Mouse (Mus musculus) embryonic facial prominence, embryonic 14.5 days (tissue): Measurements from ENCODE around the gene Phka1. TPM values are rescaled to one million over a fixed set of nuclear protein-coding genes. Genes with fewer than 3 reads are reported as not detected.
"Not testable (repeated sequence)": the region's sequence is repeated elsewhere in the genome, so short reads cannot be mapped to it uniquely, and the experiment has no call there.

Source experiments
- ATAC-seq: fragments of 200-750 bp; cut with Nextera tagmentation; 2 replicates; pipeline ENCODE4 v1.8.0; 2017; ENCODE audit warnings: low read depth, moderate number of reproducible peaks, moderate TSS enrichment
- DNase-seq: peaks from one replicate; pipeline ENCODE4 v3.0.0-alpha.2; 2015; ENCODE audit warnings: low spot score
- H3K27ac ChIP-seq: fragments of 300-500 bp; sonication (generic); replicated peaks from 2 replicates; pipeline ENCODE4 v1.5.1; 2014; ENCODE audit warnings: low read depth, mild to moderate bottlenecking, low read length, moderate library complexity
- H3K27me3 ChIP-seq: fragments of 300-500 bp; sonication (generic); replicated peaks from 2 replicates; pipeline ENCODE4 v1.6.1; 2014; ENCODE audit warnings: low read length; ENCODE audit not compliant: control insufficient read depth, insufficient read depth
- H3K36me3 ChIP-seq: fragments of 300-500 bp; sonication (generic); 2 replicates; pipeline ENCODE4 v1.6.1; 2014; ENCODE audit warnings: low read length, mixed read lengths; ENCODE audit not compliant: control insufficient read depth, insufficient read depth
- H3K4me1 ChIP-seq: fragments of 300-500 bp; sonication (generic); 2 replicates; pipeline ENCODE4 v1.6.1; 2014; ENCODE audit warnings: antibody characterized with exemption, low read length; ENCODE audit not compliant: control insufficient read depth, insufficient read depth
- H3K4me2 ChIP-seq: fragments of 300-500 bp; sonication (generic); 2 replicates; pipeline ENCODE4 v1.6.1; 2014; ENCODE audit warnings: low read depth, mild to moderate bottlenecking, low read length, moderate library complexity, mixed read lengths
- H3K4me3 ChIP-seq: fragments of 300-500 bp; sonication (generic); 2 replicates; pipeline ENCODE4 v1.5.1; 2014; ENCODE audit warnings: low read depth, mild to moderate bottlenecking, low read length
- H3K9ac ChIP-seq: fragments of 300-500 bp; sonication (generic); 2 replicates; pipeline ENCODE4 v1.6.1; 2014; ENCODE audit warnings: low read depth, mild to moderate bottlenecking, low read length, moderate library complexity, mixed read lengths
- H3K9me3 ChIP-seq: fragments of 300-500 bp; sonication (generic); 2 replicates; pipeline ENCODE4 v1.6.1; 2016; ENCODE audit warnings: low read length; ENCODE audit not compliant: control insufficient read depth
- WGBS: fragments of 180-500 bp; shearing (Covaris S2); extraction: QIAGEN DNeasy Blood & Tissue Kit; methylation state at CpG from one replicate; pipeline ENCODE4 v1.1.7; 2014; 5-methylcytosine and 5-hydroxymethylcytosine counted together
- polyA plus RNA-seq: library from polyadenylated mRNA; unstranded; fragments of >200 nt; fragmentation: Nextera tagmentation; extraction: Ambion mirVana; gene quantifications from 2 replicates; pipeline ENCODE4 v1.2.1, GENCODE M21; 2014

Phka1 gene
- 9.8 and 10.8 TPM in 2 replicates for polyA plus RNA-seq

DNA sequence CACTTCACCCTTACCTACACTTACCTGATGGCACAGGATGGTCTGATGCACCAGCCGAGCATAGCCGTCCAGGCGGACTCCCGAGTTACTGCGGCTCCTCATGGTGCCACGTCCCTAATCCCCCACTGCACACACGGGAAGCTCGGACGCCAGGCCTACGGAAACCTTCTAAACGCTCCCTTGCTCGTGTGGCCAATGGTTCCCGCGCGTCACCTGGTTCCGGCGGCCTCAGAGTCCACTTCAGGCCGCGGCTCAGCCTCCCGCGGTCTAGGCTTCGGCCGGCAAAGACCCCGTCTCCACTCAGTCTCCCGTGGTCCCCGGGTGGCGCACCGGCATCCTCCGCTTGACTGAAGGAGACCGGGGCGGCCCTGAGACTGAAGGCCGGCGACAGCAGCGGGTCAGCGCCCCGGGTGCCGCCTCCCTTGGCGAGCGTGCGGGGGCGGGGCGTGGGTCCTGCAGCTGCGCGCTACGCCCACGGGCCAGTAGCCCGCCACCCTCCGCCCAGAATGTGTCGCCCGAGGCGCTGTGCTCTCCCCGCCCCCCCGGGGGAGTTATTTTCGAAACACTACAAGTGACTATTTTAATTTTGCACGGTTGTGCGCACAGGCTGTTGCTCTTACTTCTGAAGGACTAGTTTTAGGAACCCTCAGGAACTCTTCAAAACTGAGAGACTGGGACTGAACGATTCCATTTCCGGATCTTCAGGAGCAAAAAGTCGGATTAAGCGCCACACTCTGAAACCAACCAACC, at the start of gene Phka1:
Gene Phka1 (minus strand): TSS at position 424 of the 750 bp plus-strand sequence.
- H3K36me3 ChIP-seq = no peaks in the 10 kb centered on the region
- peaks cover 11% of the 10 kb centered on the region for H3K27me3 ChIP-seq
- H3K27ac ChIP-seq = 0 out of 2 replicates have a peak within 1 kb of the TSS, but pooled peaks have one; percentile 11
- H3K9ac ChIP-seq = peak within 1 kb of the TSS; percentile 70
- H3K4me1 ChIP-seq = no peaks in the 10 kb centered on the region
- H3K4me2 ChIP-seq = peak within 1 kb of the TSS; percentile 53
- H3K9me3 ChIP-seq = no peaks in the 10 kb centered on the region
- DNase-seq (peak; percentile 75), ATAC-seq (peak; percentile 94)
- H3K4me3 ChIP-seq = peak within 1 kb of the TSS; percentile 54
- 26% methylated on average over 43 of the region's 60 CpGs for WGBS

- not testable (repeated sequence) for H3K4me1 ChIP-seq, H3K4me3 ChIP-seq, H3K27me3 ChIP-seq, H3K27ac ChIP-seq, ATAC-seq, H3K9me3 ChIP-seq, H3K4me2 ChIP-seq, H3K9ac ChIP-seq, H3K36me3 ChIP-seq
- WGBS = 28% methylated on average over 4 of the region's 4 CpGs
- peak; percentile 11 for DNase-seq
These were observed 45.2 kb upstream of the Phka1 start for GRCm38 (mm10) chrX:102689252-102689651.

- not testable (repeated sequence) for ATAC-seq, H3K9me3 ChIP-seq, H3K4me3 ChIP-seq, H3K36me3 ChIP-seq, H3K27ac ChIP-seq, H3K4me1 ChIP-seq, H3K27me3 ChIP-seq, H3K4me2 ChIP-seq, H3K9ac ChIP-seq, DNase-seq
- 91% methylated on average over 4 of the region's 5 CpGs for WGBS
These were observed 42.8 kb upstream of the Phka1 start, which contains the start of gene Gm3880 for GRCm38 (mm10) chrX:102686872-102687271. Gene Gm3880, minus strand, starts transcription at chrX:102686972.

GRCm38 (mm10) chrX:102684706-102685105, 40.7 kb upstream of the Phka1 start:
- ATAC-seq, H3K4me3 ChIP-seq, DNase-seq, H3K27ac ChIP-seq, H3K9me3 ChIP-seq, H3K4me1 ChIP-seq, H3K9ac ChIP-seq, H3K36me3 ChIP-seq, H3K27me3 ChIP-seq, H3K4me2 ChIP-seq: not testable (repeated sequence)
- WGBS = 46% methylated on average over 3 of the region's 3 CpGs

DNA sequence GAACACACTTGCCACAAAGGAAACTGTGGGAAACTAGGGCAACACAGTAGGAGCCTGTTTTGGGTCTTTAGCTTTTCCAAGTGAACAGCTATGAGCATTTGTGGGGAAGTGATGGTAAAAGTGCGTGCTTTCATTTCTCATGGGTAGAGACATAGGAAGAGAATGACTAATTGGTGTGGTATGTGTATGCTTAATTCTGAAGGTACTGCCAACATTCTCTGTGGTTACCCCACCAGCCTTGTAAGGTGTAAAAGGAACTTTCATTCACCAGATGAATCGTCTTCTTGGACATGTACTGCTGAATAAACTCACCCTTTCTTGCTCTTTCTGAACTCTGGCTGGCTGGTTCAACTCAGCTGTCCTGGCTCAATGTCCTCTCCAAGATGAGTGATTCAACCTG, 22.6 kb upstream of the Phka1 start:
- 80% methylated on average over 2 of the region's 2 CpGs for WGBS
- Histone ChIP-seq H3K4me1 (no peaks in the 10 kb centered on the region), H3K9ac (no peak overlapping the region), H3K4me3 (no peak overlapping the region), H3K4me2 (no peak overlapping the region), H3K9me3 (no peaks in the 10 kb centered on the region), H3K27ac (no peak overlapping the region), H3K36me3 (no peaks in the 10 kb centered on the region), H3K27me3 (no peaks in the 10 kb centered on the region)
- ATAC-seq (no peak), DNase-seq (no peak)

DNA sequence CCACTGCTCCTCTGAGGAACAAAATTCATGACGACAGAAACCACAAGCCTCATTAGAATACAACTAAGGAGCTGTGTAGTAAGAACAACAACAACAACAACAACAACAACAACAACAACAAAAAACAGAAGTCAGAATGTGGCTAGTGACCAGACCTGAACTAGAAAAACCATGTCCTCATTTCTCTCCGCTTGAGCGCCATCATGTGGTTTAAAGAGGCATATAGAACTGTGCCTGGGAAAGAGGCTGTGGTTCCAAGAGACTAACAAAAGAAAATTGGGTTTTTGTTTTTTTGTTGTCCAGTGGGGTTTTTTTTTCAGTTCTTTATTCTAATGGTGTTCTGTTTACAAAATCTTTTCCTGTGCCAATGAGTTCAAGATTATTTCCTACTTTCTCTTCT, 16.7 kb upstream of the Phka1 start:
- no peak overlapping the region for H3K4me2 ChIP-seq
- no peaks in the 10 kb centered on the region for H3K27me3 ChIP-seq
- ATAC-seq (no peak), DNase-seq (no peak)
- H3K27ac ChIP-seq = no peak overlapping the region
- H3K4me1 ChIP-seq = no peaks in the 10 kb centered on the region
- WGBS = 33% methylated on average over 3 of the region's 3 CpGs
- H3K36me3 ChIP-seq = no peaks in the 10 kb centered on the region
- H3K4me3 ChIP-seq = no peak overlapping the region
- no peak overlapping the region for H3K9ac ChIP-seq
- H3K9me3 ChIP-seq = no peaks in the 10 kb centered on the region

DNA sequence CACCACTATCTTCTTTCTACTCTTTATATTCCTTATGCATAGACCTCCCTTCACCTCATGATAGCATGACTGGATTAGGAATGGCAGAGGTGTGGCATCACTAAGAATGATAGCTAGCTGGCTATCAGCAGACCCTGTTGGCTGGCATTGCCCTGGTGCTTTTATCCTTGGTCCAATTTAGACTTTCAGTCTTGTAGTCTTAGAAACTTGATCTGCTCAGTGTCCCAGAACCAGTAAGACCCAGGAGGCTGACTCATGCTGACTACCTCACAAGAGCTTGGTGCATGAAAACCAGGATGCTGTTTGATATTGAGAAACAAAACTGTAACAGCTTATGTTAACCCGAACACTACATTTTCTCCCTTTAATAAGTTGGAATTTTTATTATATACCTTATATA, 1.6 kb upstream of the Phka1 start:
- Histone ChIP-seq H3K9me3 (no peaks in the 10 kb centered on the region), H3K9ac (no peak overlapping the region), H3K27ac (no peak overlapping the region), H3K27me3 (peaks cover 16% of the 10 kb centered on the region), H3K4me2 (no peak overlapping the region), H3K4me3 (no peak overlapping the region), H3K4me1 (no peaks in the 10 kb centered on the region), H3K36me3 (no peaks in the 10 kb centered on the region)
- no peak for DNase-seq
- WGBS = 80% methylated on average over 1 of the region's 1 CpGs
- ATAC-seq = no peak

DNA sequence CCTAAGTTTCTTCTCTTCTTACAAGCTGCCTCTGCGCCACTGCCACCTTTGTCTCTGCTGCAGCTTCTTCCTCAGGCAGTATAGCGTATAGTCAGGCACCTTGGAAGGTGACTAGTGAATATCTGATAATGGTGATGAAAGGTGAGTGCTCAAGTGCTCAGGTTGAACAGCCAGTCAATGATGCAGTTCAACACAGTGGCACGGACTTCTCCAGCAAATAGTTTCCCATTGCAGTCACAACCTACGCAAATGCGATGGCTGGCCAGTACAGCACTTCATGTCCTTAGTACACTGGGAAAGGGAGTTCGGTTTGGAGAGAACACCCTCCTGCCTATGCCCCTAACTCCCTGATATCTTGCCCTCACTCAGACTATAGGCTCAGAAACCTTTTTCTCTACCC, 1.1 kb upstream of the Phka1 start:
- Histone ChIP-seq H3K36me3 (no peaks in the 10 kb centered on the region), H3K27me3 (peaks cover 16% of the 10 kb centered on the region), H3K4me2 (peak overlapping the region; percentile 53), H3K9ac (no peak overlapping the region), H3K4me3 (peak overlapping the region; percentile 54; the same call in 1 of the 2 replicates), H3K9me3 (no peaks in the 10 kb centered on the region), H3K27ac (no peak overlapping the region), H3K4me1 (no peaks in the 10 kb centered on the region)
- ATAC-seq (no peak), DNase-seq (no peak)
- WGBS = 46% methylated on average over 6 of the region's 6 CpGs

DNA sequence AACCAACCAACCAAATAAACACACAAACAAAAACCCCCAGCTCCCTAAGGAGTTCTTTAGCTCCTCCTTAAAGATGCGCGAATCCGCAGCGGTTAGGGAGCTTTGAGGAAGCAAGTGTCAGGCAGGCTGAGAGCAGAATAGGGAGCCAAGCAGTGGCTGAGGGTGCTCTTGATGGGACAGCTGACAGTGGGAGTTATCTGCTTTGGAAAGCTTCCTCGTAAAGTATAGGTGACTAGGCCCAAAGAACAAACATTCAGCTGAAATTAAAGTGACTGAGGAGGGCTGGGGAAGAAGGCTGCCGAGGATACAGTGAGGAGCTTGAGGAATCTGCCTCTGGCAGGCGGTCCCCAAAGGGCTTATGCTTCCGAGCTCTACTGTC, 516 bp upstream of the Phka1 start:
- peaks cover 11% of the 10 kb centered on the region for H3K27me3 ChIP-seq
- H3K36me3 ChIP-seq = no peaks in the 10 kb centered on the region
- H3K4me2 ChIP-seq = peak overlapping the region; percentile 53
- ATAC-seq (peak; percentile 45; the same call in 1 of the 2 replicates), DNase-seq (peak; percentile 45)
- H3K9me3 ChIP-seq = no peaks in the 10 kb centered on the region
- peak overlapping the region; percentile 70 for H3K9ac ChIP-seq
- H3K4me1 ChIP-seq = no peaks in the 10 kb centered on the region
- 0 out of 2 replicates have a peak overlapping the region, but pooled peaks have one; percentile 11 for H3K27ac ChIP-seq
- peak overlapping the region; percentile 54 for H3K4me3 ChIP-seq
- WGBS = 17% methylated on average over 7 of the region's 8 CpGs
